ENCODE assay signal across 21 mouse cellular contexts in genomic region chr4:63288497-63288896, GRCm38 (mm10). TPM values are rescaled to one million over a fixed set of nuclear protein-coding genes. Genes with fewer than 3 reads are reported as not detected.
"Had no signal": no experiment of that assay in that cellular context is flagged by ENCODE, and none has a peak within 500 bp of the region (broad histone marks: within the 10 kb centered on the region; RNA-seq: fewer than 3 reads in every experiment).

No protein-coding gene starts in this region.

- DNase-seq: kidney, adult 11 months; kidney, adult 8-10 months; kidney, postnatal 10 days; kidney, postnatal 36 days; layer of hippocampus, postnatal 36 days; liver, embryonic 13.5 days; lung, embryonic 14.5 days; lung, postnatal 14 days; lung, postnatal 4 days; right cerebral cortex, postnatal 4 days; spleen, adult 18-20 months; thymus, adult 18-20 months; thymus, postnatal 25 days had no signal

- ATAC-seq: midbrain, embryonic 13.5 days; midbrain, embryonic 16.5 days had no signal

RNA-seq across cellular contexts. Expression of gene Orm1, which starts 55.9 kb away (rescaled TPM):
- total RNA-seq: layer of hippocampus, adult 8-10 months; layer of hippocampus, postnatal 10 days; layer of hippocampus, postnatal 36 days; left cerebral cortex, adult 2 months; left cerebral cortex, postnatal 10 days; left cerebral cortex, postnatal 36 days; monocyte, adult 5-6 weeks had no signal
